Mouse (Mus musculus): ENCODE data around the gene Creb5.

DNA sequence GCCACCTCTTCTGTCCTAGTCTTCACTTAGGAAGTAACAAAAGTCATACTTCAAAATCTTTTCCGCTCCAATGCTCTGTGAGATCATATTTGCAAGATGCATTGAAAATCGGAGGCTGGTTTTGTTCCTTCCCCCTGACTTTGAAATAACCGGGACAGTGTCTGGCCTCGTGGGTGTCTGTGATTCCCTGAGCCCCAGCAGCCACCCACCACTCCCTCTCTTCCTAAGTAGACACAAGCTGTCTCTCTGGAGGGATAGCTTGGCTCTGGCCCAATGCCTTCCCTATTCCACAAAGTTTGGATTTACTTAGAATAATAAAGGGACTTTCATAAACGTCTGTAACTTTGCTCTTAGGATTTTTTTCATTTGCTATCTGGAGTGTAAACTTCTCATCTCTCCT, 273.9 kb downstream of the Creb5 start:
- TF ChIP-seq CTCF (IDR thresholded peaks at IDR 0.05; ENCODE audit: control insufficient read depth, insufficient read depth, insufficient read length), result no peak
- no peak for TF ChIP-seq MYOD1 (IDR thresholded peaks at IDR 0.05; ENCODE audit: control insufficient read depth, insufficient read length, low read depth)
- no peak for TF ChIP-seq MYOG (IDR thresholded peaks at IDR 0.05; ENCODE audit: control insufficient read depth, extremely low read depth, insufficient read length)
- TF ChIP-seq CEBPB (IDR thresholded peaks at IDR 0.05; ENCODE audit: low read depth), result no peak
- no peak for TF ChIP-seq MAX (IDR thresholded peaks at IDR 0.05)
- TF ChIP-seq USF1 (IDR thresholded peaks at IDR 0.05; ENCODE audit: low read depth), result no peak
